Mouse (Mus musculus) spleen, postnatal 4 days (tissue): ENCODE data around the gene Abhd4.
"Not testable (repeated sequence)": the region's sequence is repeated elsewhere in the genome, so short reads cannot be mapped to it uniquely, and the experiment has no call there.

Experiments
- DNase-seq, 2 experiments: peaks; one replicate each; pipeline ENCODE4 v3.0.0; 2022; ENCODE audit warnings: low spot score in 2 of 2

The Abhd4 gene

GRCm38 (mm10) chr14:54223315-54224063, 30.5 kb upstream of the Abhd4 start:
- DNase-seq = no peak

GRCm38 (mm10) chr14:54224064-54224417, 29.9 kb upstream of the Abhd4 start:
- DNase-seq = no peak

- DNase-seq = no peak
Observed at GRCm38 (mm10) chr14:54224484-54225467, 29.2 kb upstream of the Abhd4 start.

GRCm38 (mm10) chr14:54225725-54226124, 28.3 kb upstream of the Abhd4 start:
- no peak for DNase-seq

- peak; percentile 72 to 81 for DNase-seq
Observed at GRCm38 (mm10) chr14:54226911-54227811, 26.8 kb upstream of the Abhd4 start.

- DNase-seq = peak; percentile 71 to 90
Observed at GRCm38 (mm10) chr14:54227911-54228451, 26.0 kb upstream of the Abhd4 start.

- no peak for DNase-seq
Observed at GRCm38 (mm10) chr14:54228501-54228900, 25.5 kb upstream of the Abhd4 start.

GRCm38 (mm10) chr14:54228933-54229713, 24.9 kb upstream of the Abhd4 start:
- DNase-seq = no peak

GRCm38 (mm10) chr14:54229849-54230248, 24.1 kb upstream of the Abhd4 start:
- DNase-seq = not testable (repeated sequence)

GRCm38 (mm10) chr14:54230638-54231150, 23.3 kb upstream of the Abhd4 start:
- peak in 1 of 2 experiments; percentile 25 for DNase-seq

- peak; percentile 32 to 70 for DNase-seq
Observed at GRCm38 (mm10) chr14:54231176-54231956, 22.6 kb upstream of the Abhd4 start.

GRCm38 (mm10) chr14:54232143-54232542, 21.8 kb upstream of the Abhd4 start:
- no peak for DNase-seq

- peak; percentile 62 to 77 for DNase-seq
Observed at GRCm38 (mm10) chr14:54232811-54233558, 21.0 kb upstream of the Abhd4 start.

GRCm38 (mm10) chr14:54233559-54234143, 20.3 kb upstream of the Abhd4 start:
- no peak for DNase-seq

GRCm38 (mm10) chr14:54234231-54235040, 19.6 kb upstream of the Abhd4 start:
- DNase-seq = no peak

GRCm38 (mm10) chr14:54235825-54236540, 18.0 kb upstream of the Abhd4 start:
- no peak for DNase-seq

- DNase-seq = no peak
Observed at GRCm38 (mm10) chr14:54236881-54237280, 17.1 kb upstream of the Abhd4 start.
